Mouse (Mus musculus): ENCODE measurements around the gene Pgghg.
A peak's percentile ranks its signal among the peaks of the same experiment; 100 is the strongest.

Pgghg gene

GRCm38 (mm10) chr7:140941222-140942051, at the start of gene Pgghg:
Gene Pgghg (plus strand): TSS chr7:140941391.
- DNase-seq (ENCODE audit: low read depth, low spot score) = peak; percentile 48

GRCm38 (mm10) chr7:140894031-140894430, 47.2 kb upstream of the Pgghg start:
- DNase-seq (ENCODE audit: low read depth, low spot score) = no peak

GRCm38 (mm10) chr7:140894611-140895010, 46.6 kb upstream of the Pgghg start:
- DNase-seq (ENCODE audit: low read depth, low spot score) = no peak

- DNase-seq (ENCODE audit: low read depth, low spot score) = no peak
Observed at GRCm38 (mm10) chr7:140897863-140898262, 43.3 kb upstream of the Pgghg start.

GRCm38 (mm10) chr7:140899121-140899520, 42.1 kb upstream of the Pgghg start:
- no peak for DNase-seq (ENCODE audit: low read depth, low spot score)

- DNase-seq (ENCODE audit: low read depth, low spot score) = no peak
Observed at GRCm38 (mm10) chr7:140900220-140900619, 41.0 kb upstream of the Pgghg start, which contains the start of gene Cox8b. Gene Cox8b (minus strand): TSS chr7:140900446.

- DNase-seq (ENCODE audit: low read depth, low spot score) = no peak
Observed at GRCm38 (mm10) chr7:140902036-140902875, 38.9 kb upstream of the Pgghg start.

GRCm38 (mm10) chr7:140903212-140903611, 38.0 kb upstream of the Pgghg start:
- DNase-seq (ENCODE audit: low read depth, low spot score) = peak; percentile 50

- no peak for DNase-seq (ENCODE audit: low read depth, low spot score)
Observed at GRCm38 (mm10) chr7:140905642-140906081, 35.5 kb upstream of the Pgghg start.

- no peak for DNase-seq (ENCODE audit: low read depth, low spot score)
Observed at GRCm38 (mm10) chr7:140907131-140907530, 34.1 kb upstream of the Pgghg start.

GRCm38 (mm10) chr7:140907697-140908096, 33.5 kb upstream of the Pgghg start:
- no peak for DNase-seq (ENCODE audit: low read depth, low spot score)

GRCm38 (mm10) chr7:140908181-140908580, 33.0 kb upstream of the Pgghg start:
- DNase-seq (ENCODE audit: low read depth, low spot score) = no peak

GRCm38 (mm10) chr7:140908634-140909107, 32.5 kb upstream of the Pgghg start:
- peak; percentile 8 for DNase-seq (ENCODE audit: low read depth, low spot score)

- no peak for DNase-seq (ENCODE audit: low read depth, low spot score)
Observed at GRCm38 (mm10) chr7:140912293-140912692, 28.9 kb upstream of the Pgghg start.

GRCm38 (mm10) chr7:140912846-140913482, 28.2 kb upstream of the Pgghg start:
- no peak for DNase-seq (ENCODE audit: low read depth, low spot score)

GRCm38 (mm10) chr7:140914031-140914690, 27.0 kb upstream of the Pgghg start:
- no peak for DNase-seq (ENCODE audit: low read depth, low spot score)

GRCm38 (mm10) chr7:140919911-140920310, 21.3 kb upstream of the Pgghg start:
- no peak for DNase-seq (ENCODE audit: low read depth, low spot score)

- DNase-seq (ENCODE audit: low read depth, low spot score) = no peak
Observed at GRCm38 (mm10) chr7:140920418-140921029, 20.7 kb upstream of the Pgghg start, which contains the start of gene Nlrp6. Gene Nlrp6 (plus strand): TSS chr7:140920902.

- no peak for DNase-seq (ENCODE audit: low read depth, low spot score)
Observed at GRCm38 (mm10) chr7:140921225-140921975, 19.8 kb upstream of the Pgghg start.
